Mouse (Mus musculus) urinary bladder, postnatal 25 days (tissue): ENCODE data around the gene Mtfr1l.

ENCODE experiments used
- DNase-seq: peaks from one replicate; pipeline ENCODE4 v3.0.0; 2022; ENCODE audit warnings: low spot score

Gene Mtfr1l

GRCm38 (mm10) chr4:134534932-134535786 lies at the start of gene Mtfr1l:
Gene Mtfr1l (minus strand): TSS chr4:134535387.
- peak; percentile 96 for DNase-seq

- DNase-seq = peak; percentile 52
Observed at GRCm38 (mm10) chr4:134583513-134583912, 48.3 kb upstream of the Mtfr1l start.

- no peak for DNase-seq
Observed at GRCm38 (mm10) chr4:134581365-134581764, 46.2 kb upstream of the Mtfr1l start.

- no peak for DNase-seq
Observed at GRCm38 (mm10) chr4:134580351-134581148, 45.4 kb upstream of the Mtfr1l start.

GRCm38 (mm10) chr4:134579620-134580019 lies 44.4 kb upstream of the Mtfr1l start:
- DNase-seq = no peak

- no peak for DNase-seq
Observed at GRCm38 (mm10) chr4:134579212-134579611, 44.0 kb upstream of the Mtfr1l start.

GRCm38 (mm10) chr4:134578407-134578806 lies 43.2 kb upstream of the Mtfr1l start:
- DNase-seq = no peak

GRCm38 (mm10) chr4:134577281-134577680 lies 42.1 kb upstream of the Mtfr1l start:
- DNase-seq = no peak

- DNase-seq = no peak
Observed at GRCm38 (mm10) chr4:134575486-134575885, 40.3 kb upstream of the Mtfr1l start.

- no peak for DNase-seq
Observed at GRCm38 (mm10) chr4:134572449-134573300, 37.5 kb upstream of the Mtfr1l start.

- no peak for DNase-seq
Observed at GRCm38 (mm10) chr4:134570704-134571451, 35.7 kb upstream of the Mtfr1l start.

- no peak for DNase-seq
Observed at GRCm38 (mm10) chr4:134569831-134570230, 34.6 kb upstream of the Mtfr1l start.

- DNase-seq = no peak
Observed at GRCm38 (mm10) chr4:134569205-134569604, 34.0 kb upstream of the Mtfr1l start.

- DNase-seq = no peak
Observed at GRCm38 (mm10) chr4:134567377-134568226, 32.4 kb upstream of the Mtfr1l start.

- DNase-seq = no peak
Observed at GRCm38 (mm10) chr4:134564093-134564492, 28.9 kb upstream of the Mtfr1l start.

- no peak for DNase-seq
Observed at GRCm38 (mm10) chr4:134563624-134564023, 28.4 kb upstream of the Mtfr1l start.

GRCm38 (mm10) chr4:134562014-134562413 lies 26.8 kb upstream of the Mtfr1l start:
- no peak for DNase-seq

GRCm38 (mm10) chr4:134560699-134561098 lies 25.5 kb upstream of the Mtfr1l start:
- no peak for DNase-seq

- DNase-seq = no peak
Observed at GRCm38 (mm10) chr4:134559154-134559553, 24.0 kb upstream of the Mtfr1l start.

GRCm38 (mm10) chr4:134558570-134559113 lies 23.5 kb upstream of the Mtfr1l start:
- no peak for DNase-seq
